Mouse (Mus musculus) fat pad, adult 2 months (tissue): Measurements from ENCODE around the gene Itgb6.

Experiments
- DNase-seq: peaks from one replicate; pipeline ENCODE4 v3.0.0-alpha.2; 2011; ENCODE audit warnings: low read depth, low spot score; ENCODE audit errors: extremely low read depth

Itgb6 gene

GRCm38 (mm10) chr2:60722514-60722913, at the start of gene Itgb6:
Gene Itgb6 (minus strand): TSS chr2:60722643.
- DNase-seq, result no peak

- DNase-seq, result no peak
These were observed 44.0 kb upstream of the Itgb6 start for GRCm38 (mm10) chr2:60766420-60766819.

GRCm38 (mm10) chr2:60756218-60756617, 33.8 kb upstream of the Itgb6 start:
- no peak for DNase-seq

GRCm38 (mm10) chr2:60755101-60755500, 32.7 kb upstream of the Itgb6 start:
- DNase-seq, result no peak

- DNase-seq, result no peak
These were observed 28.8 kb upstream of the Itgb6 start for GRCm38 (mm10) chr2:60751274-60751673.

- DNase-seq, result no peak
These were observed 28.1 kb upstream of the Itgb6 start for GRCm38 (mm10) chr2:60750591-60750990.

GRCm38 (mm10) chr2:60748585-60748984, 26.1 kb upstream of the Itgb6 start:
- no peak for DNase-seq

- DNase-seq, result no peak
These were observed 25.1 kb upstream of the Itgb6 start for GRCm38 (mm10) chr2:60747590-60747989.

GRCm38 (mm10) chr2:60744674-60745073, 22.2 kb upstream of the Itgb6 start:
- no peak for DNase-seq

GRCm38 (mm10) chr2:60739389-60740137, 17.1 kb upstream of the Itgb6 start:
- no peak for DNase-seq

GRCm38 (mm10) chr2:60730929-60731328, 8.5 kb upstream of the Itgb6 start:
- DNase-seq, result no peak

GRCm38 (mm10) chr2:60730024-60730423, 7.6 kb upstream of the Itgb6 start:
- no peak for DNase-seq

GRCm38 (mm10) chr2:60728902-60729585, 6.6 kb upstream of the Itgb6 start:
- DNase-seq, result no peak

- no peak for DNase-seq
These were observed 2.2 kb upstream of the Itgb6 start for GRCm38 (mm10) chr2:60724660-60725059.

- DNase-seq, result no peak
These were observed 524 bp upstream of the Itgb6 start for GRCm38 (mm10) chr2:60722967-60723366.

- DNase-seq, result no peak
These were observed 1.5 kb downstream of the Itgb6 start for GRCm38 (mm10) chr2:60720906-60721305.

- DNase-seq, result peak; percentile 64
These were observed 2.2 kb downstream of the Itgb6 start for GRCm38 (mm10) chr2:60720205-60720604.

GRCm38 (mm10) chr2:60717348-60717747, 5.1 kb downstream of the Itgb6 start:
- no peak for DNase-seq

GRCm38 (mm10) chr2:60716549-60716948, 5.9 kb downstream of the Itgb6 start:
- no peak for DNase-seq

GRCm38 (mm10) chr2:60715771-60716170, 6.7 kb downstream of the Itgb6 start:
- no peak for DNase-seq

GRCm38 (mm10) chr2:60714971-60715502, 7.4 kb downstream of the Itgb6 start:
- DNase-seq, result no peak

GRCm38 (mm10) chr2:60714475-60714874, 8.0 kb downstream of the Itgb6 start:
- DNase-seq, result no peak
